Mouse (Mus musculus): ENCODE data around the gene Tbxas1.

GRCm38 (mm10) chr6:39050836-39051235, 175.6 kb downstream of the Tbxas1 start:
- TF ChIP-seq CTCF (IDR thresholded peaks at IDR 0.05; ENCODE audit: low read depth, low read length): no peak
- no peak for TF ChIP-seq POLR2A (IDR thresholded peaks at IDR 0.05; ENCODE audit: extremely low read depth, insufficient read depth, low read length)
